Mouse (Mus musculus) stomach, postnatal 0 days (tissue): ENCODE data around the gene Pcca. TPM values are rescaled to one million over a fixed set of nuclear protein-coding genes. Genes with fewer than 3 reads are reported as not detected.

ENCODE experiments used
- ATAC-seq: fragments of 200-750 bp; cut with Nextera tagmentation; 2 replicates; pipeline ENCODE4 v1.8.0; 2017; ENCODE audit not compliant: low FRiP score, low TSS enrichment
- DNase-seq: peaks from one replicate; pipeline ENCODE4 v3.0.0-alpha.2; 2016; ENCODE audit warnings: low spot score
- H3K27ac ChIP-seq: fragments of 300-500 bp; sonication (generic); replicated peaks from 2 replicates; pipeline ENCODE4 v1.5.1; 2014; ENCODE audit warnings: mild to moderate bottlenecking, control low read depth
- H3K27me3 ChIP-seq: fragments of 300-500 bp; sonication (generic); 2 replicates; pipeline ENCODE4 v1.6.1; 2014; ENCODE audit warnings: low read length; ENCODE audit not compliant: control insufficient read depth, insufficient read depth
- H3K36me3 ChIP-seq: fragments of 300-500 bp; sonication (generic); 2 replicates; pipeline ENCODE4 v1.6.1; 2014; ENCODE audit warnings: low read length, mixed read lengths; ENCODE audit not compliant: control insufficient read depth, insufficient read depth
- H3K4me1 ChIP-seq: fragments of 300-500 bp; sonication (generic); replicated peaks from 2 replicates; pipeline ENCODE4 v1.6.1; 2014; ENCODE audit warnings: antibody characterized with exemption; ENCODE audit not compliant: control insufficient read depth, insufficient read depth
- H3K4me2 ChIP-seq: fragments of 300-500 bp; sonication (generic); replicated peaks from 2 replicates; pipeline ENCODE4 v1.6.1; 2014; ENCODE audit warnings: low read depth, mild to moderate bottlenecking, control low read depth, moderate library complexity
- H3K4me3 ChIP-seq: fragments of 300-500 bp; sonication (generic); 2 replicates; pipeline ENCODE4 v1.5.1; 2014; ENCODE audit warnings: low read depth, low read length, control low read depth
- H3K9ac ChIP-seq: fragments of 300-500 bp; sonication (generic); 2 replicates; pipeline ENCODE4 v1.6.1; 2014; ENCODE audit warnings: mild to moderate bottlenecking, low read length, control low read depth, mixed read lengths
- H3K9me3 ChIP-seq: fragments of 300-500 bp; sonication (generic); 2 replicates; pipeline ENCODE4 v1.6.1; 2016; ENCODE audit warnings: low read length; ENCODE audit not compliant: control insufficient read depth
- CTCF ChIP-seq: IDR thresholded peaks from 2 replicates; pipeline ENCODE4 v1.5.1; 2016; ENCODE audit warnings: antibody characterized with exemption, low read depth, mild to moderate bottlenecking, moderate library complexity
- EP300 ChIP-seq: optimal IDR thresholded peaks from 2 replicates; pipeline ENCODE3; 2016; ENCODE audit warnings: antibody characterized with exemption
- WGBS: fragments of 180-500 bp; shearing (Covaris S2); extraction: QIAGEN DNeasy Blood & Tissue Kit; methylation state at CpG from one replicate; pipeline ENCODE4 v1.1.7; 2014; 5-methylcytosine and 5-hydroxymethylcytosine counted together
- polyA plus RNA-seq: library from polyadenylated mRNA; unstranded; fragments of >200 nt; fragmentation: Nextera tagmentation; extraction: Ambion mirVana; gene quantifications from 2 replicates; pipeline ENCODE4 v1.2.1, GENCODE M21; 2015

The Pcca gene
- polyA plus RNA-seq, 1 experiment from 2014 or later = 8.2 TPM

- Histone ChIP-seq H3K9ac (no peak overlapping the region), H3K27ac (no peak overlapping the region), H3K4me3 (no peak overlapping the region), H3K4me1 (no peaks in the 10 kb centered on the region), H3K4me2 (no peak overlapping the region), H3K9me3 (no peaks in the 10 kb centered on the region), H3K36me3 (no peaks in the 10 kb centered on the region), H3K27me3 (no peaks in the 10 kb centered on the region)
- no peak for DNase-seq
- no peak for TF ChIP-seq CTCF
- WGBS = 64% methylated on average over 3 of the region's 3 CpGs
- ATAC-seq = no peak
Observed at GRCm38 (mm10) chr14:122747860-122748842, 214.0 kb downstream of the Pcca start.

GRCm38 (mm10) chr14:122751552-122751951, 217.4 kb downstream of the Pcca start:
- Histone ChIP-seq H3K27me3 (no peaks in the 10 kb centered on the region), H3K4me2 (no peak overlapping the region), H3K9me3 (no peaks in the 10 kb centered on the region), H3K4me3 (no peak overlapping the region), H3K9ac (no peak overlapping the region), H3K36me3 (no peaks in the 10 kb centered on the region), H3K27ac (no peak overlapping the region), H3K4me1 (no peaks in the 10 kb centered on the region)
- no peak for DNase-seq
- ATAC-seq = no peak
- WGBS = 94% methylated on average over 1 of the region's 1 CpGs
- TF ChIP-seq CTCF (peak; percentile 35; the same call in 1 of the 2 replicates), EP300 (no peak)

GRCm38 (mm10) chr14:122753278-122753677, 219.2 kb downstream of the Pcca start:
- TF ChIP-seq CTCF = no peak
- TF ChIP-seq EP300 = no peak
- H3K9me3 ChIP-seq = no peaks in the 10 kb centered on the region
- H3K4me2 ChIP-seq = no peak overlapping the region
- no peak overlapping the region for H3K9ac ChIP-seq
- no peak overlapping the region for H3K27ac ChIP-seq
- DNase-seq (no peak), ATAC-seq (no peak)
- no peak overlapping the region for H3K4me3 ChIP-seq
- WGBS = 63% methylated on average over 2 of the region's 2 CpGs
- H3K4me1 ChIP-seq = no peaks in the 10 kb centered on the region
- H3K27me3 ChIP-seq = no peaks in the 10 kb centered on the region
- H3K36me3 ChIP-seq = no peaks in the 10 kb centered on the region

DNA sequence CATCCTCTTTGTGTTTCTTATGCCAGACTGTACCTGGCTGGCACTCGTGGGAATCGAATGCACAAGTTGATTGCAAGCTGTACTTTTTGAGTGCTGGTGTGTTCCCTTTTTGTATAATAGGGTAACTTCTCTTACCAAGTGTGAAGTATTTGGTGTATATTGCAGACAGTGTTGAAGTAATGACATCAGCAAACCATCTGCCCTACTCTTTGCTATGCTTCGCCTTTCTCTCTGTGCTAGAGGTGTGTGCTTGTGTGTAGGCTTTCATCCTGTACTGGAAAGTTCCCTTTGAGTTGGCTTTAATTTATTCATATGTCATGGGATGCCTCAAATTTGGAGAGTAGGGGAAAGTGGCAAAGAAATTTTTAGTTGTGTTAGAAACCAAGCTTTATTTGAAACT, 220.2 kb downstream of the Pcca start:
- no peak overlapping the region for H3K27ac ChIP-seq
- H3K9ac ChIP-seq = no peak overlapping the region
- WGBS = 94% methylated on average over 3 of the region's 3 CpGs
- H3K4me3 ChIP-seq = no peak overlapping the region
- TF ChIP-seq CTCF = no peak
- no peak for TF ChIP-seq EP300
- no peak overlapping the region for H3K4me2 ChIP-seq
- ATAC-seq (no peak), DNase-seq (no peak)
- H3K36me3 ChIP-seq = no peaks in the 10 kb centered on the region
- H3K27me3 ChIP-seq = no peaks in the 10 kb centered on the region
- no peaks in the 10 kb centered on the region for H3K4me1 ChIP-seq
- no peaks in the 10 kb centered on the region for H3K9me3 ChIP-seq

GRCm38 (mm10) chr14:122755559-122755958, 221.4 kb downstream of the Pcca start:
- H3K9ac ChIP-seq = no peak overlapping the region
- H3K27ac ChIP-seq = no peak overlapping the region
- TF ChIP-seq CTCF = no peak
- TF ChIP-seq EP300 = no peak
- WGBS = 64% methylated on average over 13 of the region's 13 CpGs
- H3K27me3 ChIP-seq = no peaks in the 10 kb centered on the region
- no peak overlapping the region for H3K4me2 ChIP-seq
- no peak for ATAC-seq
- H3K4me1 ChIP-seq = no peaks in the 10 kb centered on the region
- H3K36me3 ChIP-seq = no peaks in the 10 kb centered on the region
- no peak for DNase-seq
- H3K4me3 ChIP-seq = no peak overlapping the region
- H3K9me3 ChIP-seq = no peaks in the 10 kb centered on the region

DNA sequence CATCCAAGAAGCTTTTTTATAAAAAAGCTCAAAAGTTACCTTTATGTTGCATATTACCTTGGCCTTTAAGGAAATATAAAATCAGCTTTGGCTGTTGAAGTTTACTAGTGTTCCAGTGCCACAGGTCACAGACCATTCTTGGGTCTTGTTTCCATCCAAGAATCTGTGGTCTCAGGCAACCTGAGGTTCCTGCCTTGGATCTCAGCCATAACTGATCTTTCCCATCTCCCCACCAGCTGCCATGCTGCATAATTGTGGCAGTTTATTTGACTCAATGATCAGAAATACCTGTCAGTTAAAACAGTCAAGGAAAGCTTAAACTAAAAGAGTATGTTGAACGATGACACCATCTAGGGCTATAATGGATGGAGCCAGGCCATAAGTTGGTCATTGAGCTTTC, 222.5 kb downstream of the Pcca start:
- H3K4me1 ChIP-seq = no peaks in the 10 kb centered on the region
- WGBS = 95% methylated on average over 1 of the region's 1 CpGs
- no peaks in the 10 kb centered on the region for H3K27me3 ChIP-seq
- ATAC-seq (no peak), DNase-seq (no peak)
- no peak overlapping the region for H3K9ac ChIP-seq
- H3K9me3 ChIP-seq = no peaks in the 10 kb centered on the region
- H3K36me3 ChIP-seq = no peaks in the 10 kb centered on the region
- no peak for TF ChIP-seq CTCF
- TF ChIP-seq EP300 = no peak
- H3K4me3 ChIP-seq = no peak overlapping the region
- H3K4me2 ChIP-seq = no peak overlapping the region
- no peak overlapping the region for H3K27ac ChIP-seq
